Mouse (Mus musculus) stomach, postnatal 0 days (tissue): Measurements from ENCODE around the gene Dock8. TPM values are rescaled to one million over a fixed set of nuclear protein-coding genes. Genes with fewer than 3 reads are reported as not detected.

Experiments used
- ATAC-seq: fragments of 200-750 bp; cut with Nextera tagmentation; 2 replicates; pipeline ENCODE4 v1.8.0; 2017; ENCODE audit not compliant: low FRiP score, low TSS enrichment
- DNase-seq: peaks from one replicate; pipeline ENCODE4 v3.0.0-alpha.2; 2016; ENCODE audit warnings: low spot score
- H3K27ac ChIP-seq: fragments of 300-500 bp; sonication (generic); replicated peaks from 2 replicates; pipeline ENCODE4 v1.5.1; 2014; ENCODE audit warnings: mild to moderate bottlenecking, control low read depth
- H3K27me3 ChIP-seq: fragments of 300-500 bp; sonication (generic); 2 replicates; pipeline ENCODE4 v1.6.1; 2014; ENCODE audit warnings: low read length; ENCODE audit not compliant: control insufficient read depth, insufficient read depth
- H3K36me3 ChIP-seq: fragments of 300-500 bp; sonication (generic); 2 replicates; pipeline ENCODE4 v1.6.1; 2014; ENCODE audit warnings: low read length, mixed read lengths; ENCODE audit not compliant: control insufficient read depth, insufficient read depth
- H3K4me1 ChIP-seq: fragments of 300-500 bp; sonication (generic); replicated peaks from 2 replicates; pipeline ENCODE4 v1.6.1; 2014; ENCODE audit warnings: antibody characterized with exemption; ENCODE audit not compliant: control insufficient read depth, insufficient read depth
- H3K4me2 ChIP-seq: fragments of 300-500 bp; sonication (generic); replicated peaks from 2 replicates; pipeline ENCODE4 v1.6.1; 2014; ENCODE audit warnings: low read depth, mild to moderate bottlenecking, control low read depth, moderate library complexity
- H3K4me3 ChIP-seq: fragments of 300-500 bp; sonication (generic); 2 replicates; pipeline ENCODE4 v1.5.1; 2014; ENCODE audit warnings: low read depth, low read length, control low read depth
- H3K9ac ChIP-seq: fragments of 300-500 bp; sonication (generic); 2 replicates; pipeline ENCODE4 v1.6.1; 2014; ENCODE audit warnings: mild to moderate bottlenecking, low read length, control low read depth, mixed read lengths
- H3K9me3 ChIP-seq: fragments of 300-500 bp; sonication (generic); 2 replicates; pipeline ENCODE4 v1.6.1; 2016; ENCODE audit warnings: low read length; ENCODE audit not compliant: control insufficient read depth
- CTCF ChIP-seq: IDR thresholded peaks from 2 replicates; pipeline ENCODE4 v1.5.1; 2016; ENCODE audit warnings: antibody characterized with exemption, low read depth, mild to moderate bottlenecking, moderate library complexity
- EP300 ChIP-seq: optimal IDR thresholded peaks from 2 replicates; pipeline ENCODE3; 2016; ENCODE audit warnings: antibody characterized with exemption
- WGBS: fragments of 180-500 bp; shearing (Covaris S2); extraction: QIAGEN DNeasy Blood & Tissue Kit; methylation state at CpG from one replicate; pipeline ENCODE4 v1.1.7; 2014; 5-methylcytosine and 5-hydroxymethylcytosine counted together
- polyA plus RNA-seq: library from polyadenylated mRNA; unstranded; fragments of >200 nt; fragmentation: Nextera tagmentation; extraction: Ambion mirVana; gene quantifications from 2 replicates; pipeline ENCODE4 v1.2.1, GENCODE M21; 2015

The Dock8 gene
- polyA plus RNA-seq, 1 experiment from 2014 or later = 3.4 TPM

DNA sequence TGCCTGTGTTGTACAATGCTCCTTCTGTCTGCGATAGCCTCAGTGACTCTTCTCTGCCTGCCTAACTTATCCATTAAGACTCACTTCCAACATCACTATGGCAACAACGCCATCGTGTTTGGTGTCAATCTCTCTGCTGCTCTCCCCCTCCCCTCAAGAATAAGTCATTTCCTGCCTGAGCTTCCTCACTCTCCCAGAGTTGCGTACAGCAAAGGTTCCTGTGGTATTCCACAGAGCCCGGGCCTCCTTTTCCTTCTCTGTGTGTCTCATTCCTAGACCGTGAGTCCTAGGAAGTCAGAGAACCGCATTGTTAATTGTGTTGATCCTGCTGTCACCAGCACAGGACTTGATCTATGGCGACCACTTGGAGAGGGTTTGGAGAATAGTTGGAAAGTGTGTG, 4.4 kb upstream of the Dock8 start:
- Histone ChIP-seq H3K4me2 (no peak overlapping the region), H3K4me3 (no peak overlapping the region), H3K9ac (no peak overlapping the region), H3K4me1 (no peaks in the 10 kb centered on the region), H3K27me3 (no peaks in the 10 kb centered on the region), H3K9me3 (no peaks in the 10 kb centered on the region), H3K36me3 (no peaks in the 10 kb centered on the region), H3K27ac (no peak overlapping the region)
- DNase-seq (no peak), ATAC-seq (no peak)
- TF ChIP-seq CTCF (no peak), EP300 (no peak)
- WGBS = 26% methylated on average over 8 of the region's 8 CpGs

DNA sequence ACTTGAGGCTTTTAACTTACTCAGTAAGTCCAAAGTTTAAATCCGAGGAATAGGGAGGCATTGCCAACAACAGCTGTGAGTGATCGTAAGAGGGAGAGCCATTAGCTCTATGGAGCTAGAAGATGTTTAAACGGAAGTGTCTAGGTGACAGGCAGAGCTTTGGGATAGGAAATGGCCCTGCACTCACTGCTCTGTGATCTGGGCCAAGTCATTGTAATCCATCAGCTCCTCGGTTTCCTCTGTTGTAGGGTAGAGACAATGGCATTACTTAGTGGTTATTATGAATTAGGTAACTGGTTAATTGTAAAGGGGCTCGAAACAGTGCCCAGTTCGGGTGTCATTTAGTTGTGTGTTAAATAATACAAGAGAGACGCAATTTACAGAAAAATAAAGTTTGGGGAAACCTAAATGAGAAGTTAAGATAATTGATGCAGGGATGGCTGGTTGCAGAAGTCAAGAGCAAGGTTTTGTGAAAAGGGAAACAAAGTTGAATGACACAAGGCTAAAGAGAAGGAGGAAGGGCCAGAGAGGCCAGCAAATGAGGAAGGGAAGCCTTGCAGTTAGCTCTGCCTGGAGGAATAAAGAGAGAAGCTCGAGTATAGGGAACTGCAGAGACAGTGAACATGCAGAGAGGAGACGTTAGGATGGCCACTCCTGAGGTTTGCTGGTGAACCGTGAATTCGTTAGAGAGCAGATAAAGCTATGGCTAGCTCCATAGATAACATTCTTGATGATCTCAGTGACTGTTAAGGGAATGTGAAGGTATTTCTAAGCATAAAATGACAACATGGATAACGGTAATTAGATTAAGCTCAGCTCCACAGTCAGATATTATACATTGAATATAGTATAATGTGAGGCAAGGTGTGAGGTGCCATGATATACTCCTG, 2.3 kb upstream of the Dock8 start:
- 61% methylated on average over 12 of the region's 12 CpGs for WGBS
- no peaks in the 10 kb centered on the region for H3K4me1 ChIP-seq
- TF ChIP-seq EP300 (no peak), CTCF (no peak)
- DNase-seq = no peak
- no peaks in the 10 kb centered on the region for H3K9me3 ChIP-seq
- no peaks in the 10 kb centered on the region for H3K27me3 ChIP-seq
- H3K9ac ChIP-seq = no peak overlapping the region
- no peak for ATAC-seq
- no peak overlapping the region for H3K4me3 ChIP-seq
- H3K27ac ChIP-seq = no peak overlapping the region
- H3K36me3 ChIP-seq = no peaks in the 10 kb centered on the region
- no peak overlapping the region for H3K4me2 ChIP-seq

DNA sequence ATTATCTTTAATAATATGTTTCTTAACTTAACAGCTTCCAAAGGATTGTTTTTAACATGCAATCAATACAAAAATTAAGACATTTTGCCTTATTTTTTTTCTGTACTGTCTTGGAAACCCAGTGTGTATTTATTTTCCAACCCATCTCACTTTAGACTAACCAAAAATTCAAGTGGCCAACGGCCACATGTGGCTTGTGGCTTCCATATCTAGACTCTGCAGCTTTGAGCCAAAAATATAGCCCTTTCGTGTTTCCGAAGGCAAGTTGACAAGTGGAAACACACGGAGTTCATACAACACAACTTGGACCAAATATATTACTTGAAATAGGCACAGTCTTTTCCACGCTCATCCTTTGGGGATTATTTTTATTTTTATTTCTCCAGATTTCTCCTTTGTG, 773 bp upstream of the Dock8 start:
- H3K4me2 ChIP-seq = peak overlapping the region; percentile 95; the same call in 1 of the 2 replicates
- ATAC-seq = no peak
- H3K27ac ChIP-seq = no peak overlapping the region
- no peaks in the 10 kb centered on the region for H3K9me3 ChIP-seq
- no peak for DNase-seq
- H3K9ac ChIP-seq = no peak overlapping the region
- no peaks in the 10 kb centered on the region for H3K27me3 ChIP-seq
- WGBS = 72% methylated on average over 5 of the region's 5 CpGs
- H3K4me3 ChIP-seq = peak overlapping the region; percentile 66
- TF ChIP-seq EP300 (no peak), CTCF (no peak)
- no peaks in the 10 kb centered on the region for H3K4me1 ChIP-seq
- H3K36me3 ChIP-seq = no peaks in the 10 kb centered on the region

DNA sequence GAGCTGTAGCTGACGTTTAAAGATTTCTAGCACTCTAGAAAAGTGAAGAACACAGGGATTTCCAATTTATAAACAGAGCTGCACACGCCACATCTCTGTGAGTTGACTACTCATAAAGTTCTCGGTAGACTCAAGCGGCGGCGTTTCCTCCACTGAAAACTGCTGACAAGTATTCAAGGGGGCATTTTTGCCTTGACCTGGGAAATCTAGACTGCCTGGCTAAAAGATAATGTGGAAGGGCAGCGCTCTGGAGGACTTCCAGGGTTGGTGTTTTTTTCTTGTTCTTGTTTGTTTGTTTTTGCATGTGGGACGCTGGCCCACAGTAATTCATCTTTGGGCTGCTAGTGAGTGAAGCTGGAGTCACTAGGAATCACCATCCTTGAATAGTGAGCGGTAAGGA, 819 bp downstream of the Dock8 start:
- Histone ChIP-seq H3K4me1 (no peaks in the 10 kb centered on the region), H3K4me2 (peak overlapping the region; percentile 95), H3K9me3 (no peaks in the 10 kb centered on the region), H3K4me3 (peak overlapping the region; percentile 66), H3K9ac (0 out of 2 replicates have a peak overlapping the region, but pooled peaks have one; percentile 72), H3K27ac (no peak overlapping the region), H3K27me3 (no peaks in the 10 kb centered on the region), H3K36me3 (no peaks in the 10 kb centered on the region)
- no peak for ATAC-seq
- no peak for TF ChIP-seq EP300
- WGBS = 16% methylated on average over 9 of the region's 9 CpGs
- DNase-seq = no peak

DNA sequence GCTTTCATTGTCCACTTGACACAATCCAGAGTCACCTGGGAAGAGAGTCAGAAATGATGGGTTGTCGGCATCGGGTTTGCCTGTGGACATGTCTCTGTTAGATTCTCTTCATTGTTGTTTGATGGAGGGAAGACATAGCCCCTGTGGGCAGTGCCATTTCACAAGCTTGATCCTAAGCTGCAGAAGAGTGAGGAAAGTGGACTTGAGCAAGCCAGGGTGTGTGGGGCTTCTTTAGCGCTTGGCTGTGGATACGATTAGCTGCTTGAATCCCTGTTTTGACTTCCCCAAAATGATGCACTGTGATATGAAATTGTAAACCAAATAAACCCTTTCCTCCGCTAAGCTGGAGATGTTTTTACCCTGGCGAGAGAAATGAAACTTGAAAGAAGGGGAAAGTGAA, 2.7 kb downstream of the Dock8 start:
- no peaks in the 10 kb centered on the region for H3K27me3 ChIP-seq
- no peak for ATAC-seq
- TF ChIP-seq EP300 (no peak), CTCF (no peak)

DNA sequence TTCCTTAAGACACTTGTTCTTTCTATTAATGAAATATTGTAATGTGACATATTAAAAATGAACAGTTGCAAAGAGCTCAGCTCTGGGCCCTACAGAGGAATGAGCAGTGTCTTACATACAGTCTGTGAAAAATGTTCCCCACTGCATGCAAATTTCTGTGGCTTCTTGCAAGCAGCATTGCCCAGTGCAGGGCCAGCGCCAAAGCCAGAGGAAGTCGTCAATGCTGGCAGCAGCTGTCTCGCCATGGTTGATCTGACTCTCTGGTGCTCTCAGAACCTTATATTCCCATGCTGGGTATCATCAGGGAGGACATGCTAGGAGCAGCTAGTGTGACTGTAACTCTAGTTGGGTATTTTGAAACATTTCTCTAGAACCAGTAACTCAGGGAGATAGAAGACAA, 3.5 kb downstream of the Dock8 start:
- 86% methylated on average over 3 of the region's 3 CpGs for WGBS
- DNase-seq (no peak), ATAC-seq (no peak)
- Histone ChIP-seq H3K27me3 (no peaks in the 10 kb centered on the region), H3K4me1 (no peaks in the 10 kb centered on the region), H3K9me3 (no peaks in the 10 kb centered on the region), H3K9ac (no peak overlapping the region), H3K4me2 (no peak overlapping the region), H3K36me3 (no peaks in the 10 kb centered on the region), H3K27ac (no peak overlapping the region), H3K4me3 (no peak overlapping the region)
- TF ChIP-seq EP300 (no peak), CTCF (no peak)

More for the DNA sequence above, 2.7 kb downstream of the Dock8 start:
- Histone ChIP-seq H3K27ac (no peak overlapping the region), H3K9me3 (no peaks in the 10 kb centered on the region), H3K4me3 (no peak overlapping the region), H3K4me2 (no peak overlapping the region), H3K36me3 (no peaks in the 10 kb centered on the region), H3K9ac (no peak overlapping the region), H3K4me1 (no peaks in the 10 kb centered on the region)
- 70% methylated on average over 6 of the region's 6 CpGs for WGBS
- DNase-seq = no peak
